Mouse (Mus musculus) brown adipose tissue, adult 24 weeks (tissue): ENCODE results near the gene Trim43a. TPM values are rescaled to one million over a fixed set of nuclear protein-coding genes. Genes with fewer than 3 reads are reported as not detected.
A peak's percentile ranks its signal among the peaks of the same experiment; 100 is the strongest.
"Not testable (repeated sequence)": the region's sequence is repeated elsewhere in the genome, so short reads cannot be mapped to it uniquely, and the experiment has no call there.

Experiments
- H3K27ac ChIP-seq: fragments of 200-500 bp; replicated peaks from 2 replicates; pipeline ENCODE4 v1.5.1; 2012; ENCODE audit warnings: low read depth, mild to moderate bottlenecking, low read length
- H3K4me1 ChIP-seq: fragments of 200-500 bp; 2 replicates; pipeline ENCODE4 v1.6.1; 2012; ENCODE audit warnings: low read length, mixed read lengths; ENCODE audit not compliant: control insufficient read depth, insufficient read depth, insufficient read length
- H3K4me3 ChIP-seq: fragments of 200-500 bp; 2 replicates; pipeline ENCODE4 v1.5.1; 2012; ENCODE audit warnings: low read depth, mild to moderate bottlenecking, low read length, moderate library complexity; ENCODE audit not compliant: insufficient read depth
- polyA plus RNA-seq: library from polyadenylated mRNA; stranded (reverse); fragments of >200 nt; gene quantifications from 2 replicates; pipeline ENCODE4 v1.2.4, GENCODE M21; 2012; ENCODE audit not compliant: missing spikeins, insufficient read depth, insufficient read length

Gene Trim43a
- polyA plus RNA-seq, 1 experiment, result not detected

DNA sequence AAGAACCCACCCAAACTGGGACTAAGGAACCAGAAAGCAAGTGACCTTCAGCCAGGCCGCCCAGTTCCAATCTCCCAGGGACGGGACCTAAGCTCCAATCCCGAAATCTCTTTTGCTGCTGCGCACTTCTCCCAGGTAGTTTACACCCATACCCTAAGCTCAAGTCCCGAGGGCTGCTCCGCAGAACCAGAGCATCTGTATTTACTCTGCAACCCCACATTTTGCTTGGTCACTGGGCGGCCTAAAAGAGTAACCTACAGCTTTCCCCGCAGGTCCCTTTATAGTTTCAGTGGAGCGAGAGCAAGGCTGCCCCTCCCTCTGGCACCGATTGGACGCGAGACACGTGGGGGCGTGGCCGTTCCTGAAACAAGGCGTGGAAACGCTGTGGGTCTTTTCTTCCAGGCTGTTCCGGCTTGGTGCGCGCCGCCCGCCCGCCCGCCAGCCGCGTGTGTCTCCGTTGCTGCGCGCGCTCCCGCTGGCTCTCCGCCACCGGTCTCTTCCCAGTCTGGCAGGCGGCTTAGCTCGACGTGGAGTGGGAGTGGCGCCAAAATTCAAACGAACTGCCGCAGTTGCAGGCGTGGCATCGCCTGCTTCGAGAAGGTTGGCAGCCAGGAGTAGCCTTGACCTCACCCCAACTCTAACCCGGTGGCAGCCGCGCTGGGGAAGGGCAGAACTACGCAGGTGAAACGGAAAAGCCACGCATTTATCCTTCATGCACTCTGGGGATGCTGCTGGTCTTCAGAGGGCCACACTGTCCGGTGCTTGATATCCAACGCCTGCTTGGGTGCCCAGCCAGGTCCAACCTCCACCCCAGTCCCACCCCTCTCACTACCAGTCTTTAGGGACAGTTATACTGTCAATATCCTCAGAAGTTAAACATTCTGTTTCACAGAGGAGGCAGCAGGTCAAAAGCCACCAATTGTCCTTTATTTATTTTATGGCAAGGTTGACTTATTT is 18.8 kb downstream of the Trim43a start:
- Histone ChIP-seq H3K27ac (0 out of 2 replicates have a peak overlapping the region, but pooled peaks have one; percentile 54), H3K4me3 (peak overlapping the region; percentile 67)
- not testable (repeated sequence) for H3K4me1 ChIP-seq

DNA sequence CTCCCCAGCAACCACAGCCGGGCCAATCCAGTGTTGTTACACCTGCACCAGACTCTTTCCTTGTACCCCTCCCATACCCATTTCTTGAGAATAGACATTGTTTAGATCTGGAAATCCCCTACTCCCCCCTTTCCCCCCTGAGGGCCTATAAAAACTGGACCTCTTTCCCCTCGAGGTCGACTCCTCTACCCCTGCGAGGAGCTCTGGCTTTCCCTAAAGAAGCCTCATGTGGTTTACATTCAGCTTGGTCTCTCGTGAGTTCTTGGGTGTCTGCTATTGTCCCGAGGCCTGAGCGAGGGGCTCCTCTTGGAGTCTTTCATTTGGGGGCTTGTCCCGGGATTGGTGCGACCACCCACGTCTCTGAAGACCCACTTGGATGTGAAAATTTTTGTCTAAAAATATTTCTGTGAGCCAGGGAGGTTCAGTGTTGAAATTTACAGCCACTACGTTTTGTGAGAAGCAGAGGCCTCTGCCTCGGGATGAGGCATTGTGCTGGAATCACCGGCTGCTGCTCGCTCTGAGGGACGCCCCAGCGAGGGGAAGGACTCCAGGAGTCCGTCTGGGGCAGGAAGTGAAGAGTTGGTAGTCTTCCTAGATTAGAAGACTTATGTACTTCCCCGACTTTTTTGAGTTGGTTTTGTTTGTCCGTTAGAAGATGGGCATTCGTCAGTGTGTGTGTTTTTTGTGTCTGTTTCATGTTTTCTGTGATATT is 45.3 kb downstream of the Trim43a start:
- not testable (repeated sequence) for H3K4me3 ChIP-seq, H3K4me1 ChIP-seq, H3K27ac ChIP-seq

DNA sequence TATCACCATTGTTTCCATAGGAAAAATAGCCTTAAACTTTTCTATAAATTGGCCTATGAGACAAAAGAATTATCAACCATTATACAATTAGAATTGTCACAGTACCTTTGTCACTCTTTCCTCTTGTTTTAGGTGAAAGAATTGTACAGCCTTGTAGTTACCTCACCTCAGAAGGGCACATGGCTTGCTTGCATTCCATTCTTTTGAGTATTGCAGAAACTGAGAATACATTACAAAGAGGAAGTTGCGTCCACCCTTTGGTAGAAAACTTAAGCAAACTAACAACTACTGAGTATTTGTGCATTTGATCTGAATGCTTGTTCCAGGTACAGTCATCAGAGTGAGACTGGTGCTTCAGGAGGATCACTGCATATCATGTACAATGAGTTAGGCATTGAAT is 57.4 kb downstream of the Trim43a start:
- not testable (repeated sequence) for H3K4me3 ChIP-seq, H3K4me1 ChIP-seq, H3K27ac ChIP-seq

Other genes starting within 250 kb of the Trim43a start
- gene Snx14, start 141.9 kb upstream of the Trim43a start, polyA plus RNA-seq, result 29.7 and 38.5 TPM in 2 replicates
- not detected in 2 replicates for gene Gm20537, start 124.3 kb upstream of the Trim43a start, polyA plus RNA-seq
- gene Syncrip, start 98.3 kb upstream of the Trim43a start, polyA plus RNA-seq, result 85.1 and 101 TPM in 2 replicates
- 3.9 and 5.0 TPM in 2 replicates for gene Zfp949, start 32.9 kb upstream of the Trim43a start, polyA plus RNA-seq
- 47.6 and 58.7 TPM in 2 replicates for gene Mthfsl, start 139.4 kb downstream of the Trim43a start, polyA plus RNA-seq
- gene Bcl2a1d, start 151.0 kb downstream of the Trim43a start, polyA plus RNA-seq, result 2.9 TPM in 1 of 2 replicates, not detected in the other